Mouse (Mus musculus) stomach, embryonic 16.5 days (tissue): ENCODE data around the gene Diras1. TPM values are rescaled to one million over a fixed set of nuclear protein-coding genes. Genes with fewer than 3 reads are reported as not detected.

Experiments
- ATAC-seq: fragments of 200-750 bp; cut with Nextera tagmentation; 2 replicates; pipeline ENCODE4 v1.8.0; 2017; ENCODE audit warnings: moderate number of reproducible peaks, moderate TSS enrichment; ENCODE audit not compliant: insufficient read depth, low FRiP score
- H3K27ac ChIP-seq: fragments of 300-500 bp; sonication (generic); 2 replicates; pipeline ENCODE4 v1.5.1; 2014; ENCODE audit warnings: low read length
- H3K27me3 ChIP-seq: fragments of 300-500 bp; sonication (generic); 2 replicates; pipeline ENCODE4 v1.6.1; 2014; ENCODE audit warnings: low read length, control low read depth, mixed read lengths; ENCODE audit not compliant: control insufficient read depth, insufficient read depth
- H3K36me3 ChIP-seq: fragments of 300-500 bp; sonication (generic); 2 replicates; pipeline ENCODE4 v1.6.1; 2014; ENCODE audit warnings: low read length; ENCODE audit not compliant: control insufficient read depth, insufficient read depth
- H3K4me1 ChIP-seq: fragments of 300-500 bp; sonication (generic); 2 replicates; pipeline ENCODE4 v1.6.1; 2014; ENCODE audit warnings: low read length, control low read depth, mixed read lengths; ENCODE audit not compliant: control insufficient read depth, insufficient read depth
- H3K4me2 ChIP-seq: fragments of 300-500 bp; sonication (generic); 2 replicates; pipeline ENCODE4 v1.6.1; 2014; ENCODE audit warnings: low read depth, low read length, mixed read lengths
- H3K4me3 ChIP-seq: fragments of 300-500 bp; sonication (generic); replicated peaks from 2 replicates; pipeline ENCODE4 v1.5.1; 2014; ENCODE audit warnings: mild to moderate bottlenecking, low read length
- H3K9ac ChIP-seq: fragments of 300-500 bp; sonication (generic); 2 replicates; pipeline ENCODE4 v1.6.1; 2014; ENCODE audit warnings: low read length
- H3K9me3 ChIP-seq: fragments of 300-500 bp; sonication (generic); replicated peaks from 2 replicates; pipeline ENCODE4 v1.6.1; 2016; ENCODE audit warnings: low read length, control low read depth; ENCODE audit not compliant: control insufficient read depth
- WGBS: fragments of 180-500 bp; shearing (Covaris S2); extraction: QIAGEN DNeasy Blood & Tissue Kit; methylation state at CpG from one replicate; pipeline ENCODE4 v1.1.7; 2014; 5-methylcytosine and 5-hydroxymethylcytosine counted together
- polyA plus RNA-seq: library from polyadenylated mRNA; unstranded; fragments of >200 nt; fragmentation: Nextera tagmentation; extraction: Ambion mirVana; gene quantifications from 2 replicates; pipeline ENCODE4 v1.2.1, GENCODE M21; 2015

Diras1 gene
- polyA plus RNA-seq, 1 experiment from 2014 or later, result 0.49 TPM

- no peak overlapping the region for H3K4me3 ChIP-seq
- H3K9me3 ChIP-seq, result no peaks in the 10 kb centered on the region
- H3K4me2 ChIP-seq, result no peak overlapping the region
- no peak for ATAC-seq
- H3K27ac ChIP-seq, result no peak overlapping the region; the same call in 1 of the 2 replicates
- H3K27me3 ChIP-seq, result no peaks in the 10 kb centered on the region
- H3K4me1 ChIP-seq, result peaks cover 7% of the 10 kb centered on the region
- no peaks in the 10 kb centered on the region for H3K36me3 ChIP-seq
- WGBS, result 33% methylated on average over 11 of the region's 11 CpGs
- no peak overlapping the region for H3K9ac ChIP-seq
These were observed 53.1 kb downstream of the Diras1 start for GRCm38 (mm10) chr10:80972071-80972987.

GRCm38 (mm10) chr10:80971533-80971932 is 53.9 kb downstream of the Diras1 start:
- H3K4me2 ChIP-seq, result no peak overlapping the region
- no peak overlapping the region for H3K9ac ChIP-seq
- 59% methylated on average over 15 of the region's 15 CpGs for WGBS
- no peak overlapping the region for H3K4me3 ChIP-seq
- H3K36me3 ChIP-seq, result no peaks in the 10 kb centered on the region
- peaks cover 14% of the 10 kb centered on the region for H3K4me1 ChIP-seq
- no peaks in the 10 kb centered on the region for H3K27me3 ChIP-seq
- no peak overlapping the region for H3K27ac ChIP-seq
- no peaks in the 10 kb centered on the region for H3K9me3 ChIP-seq
- peak; percentile 42; the same call in 1 of the 2 replicates for ATAC-seq

- Histone ChIP-seq H3K9me3 (no peaks in the 10 kb centered on the region), H3K36me3 (no peaks in the 10 kb centered on the region), H3K9ac (no peak overlapping the region), H3K4me3 (no peak overlapping the region), H3K27me3 (no peaks in the 10 kb centered on the region), H3K4me1 (peaks cover 14% of the 10 kb centered on the region), H3K4me2 (no peak overlapping the region), H3K27ac (no peak overlapping the region)
- WGBS, result 84% methylated on average over 8 of the region's 8 CpGs
- ATAC-seq, result no peak
These were observed 55.3 kb downstream of the Diras1 start for GRCm38 (mm10) chr10:80970159-80970558.

Other genes starting within 250 kb of the Diras1 start
- 51.3 and 53.7 TPM in 2 replicates for gene Sf3a2, start 227.5 kb downstream of the Diras1 start, polyA plus RNA-seq
- gene Plekhj1, start 227.0 kb downstream of the Diras1 start, polyA plus RNA-seq, result 102 and 114 TPM in 2 replicates
- gene Amh, start 220.4 kb downstream of the Diras1 start, polyA plus RNA-seq, result not detected in 2 replicates
- 0.65 and 8.4 TPM in 2 replicates for gene Jsrp1, start 212.2 kb downstream of the Diras1 start, polyA plus RNA-seq
- gene Oaz1, start 199.0 kb downstream of the Diras1 start, polyA plus RNA-seq, result 1,560 and 1,582 TPM in 2 replicates
- 0.05 and 0.12 TPM in 2 replicates for gene Lingo3, start 181.6 kb downstream of the Diras1 start, polyA plus RNA-seq
- gene Lsm7, start 170.5 kb downstream of the Diras1 start, polyA plus RNA-seq, result 192 and 210 TPM in 2 replicates
- gene Sppl2b, start 170.4 kb downstream of the Diras1 start, polyA plus RNA-seq, result 40.0 and 42.7 TPM in 2 replicates
- 0.06 TPM in 1 of 2 replicates, not detected in the other for gene Tmprss9, start 153.8 kb downstream of the Diras1 start, polyA plus RNA-seq
- gene Timm13, start 124.7 kb downstream of the Diras1 start, polyA plus RNA-seq, result 288 and 309 TPM in 2 replicates
- gene Lmnb2, start 107.4 kb downstream of the Diras1 start, polyA plus RNA-seq, result 43.4 and 43.9 TPM in 2 replicates
- gene Gadd45b, start 95.6 kb downstream of the Diras1 start, polyA plus RNA-seq, result 34.8 and 40.9 TPM in 2 replicates
- gene Gng7, start 10.7 kb downstream of the Diras1 start, polyA plus RNA-seq, result 5.2 and 6.1 TPM in 2 replicates
- gene Slc39a3, start 11.8 kb upstream of the Diras1 start, polyA plus RNA-seq, result 18.2 and 20.9 TPM in 2 replicates
- gene Sgta, start 34.5 kb upstream of the Diras1 start, polyA plus RNA-seq, result 163 and 167 TPM in 2 replicates
- 55.4 and 64.4 TPM in 2 replicates for gene Thop1, start 44.4 kb upstream of the Diras1 start, polyA plus RNA-seq
- 14.5 and 18.9 TPM in 2 replicates for gene Creb3l3, start 73.2 kb upstream of the Diras1 start, polyA plus RNA-seq
- gene Map2k2, start 80.3 kb upstream of the Diras1 start, polyA plus RNA-seq, result 143 and 145 TPM in 2 replicates
- gene Zbtb7a, start 109.6 kb upstream of the Diras1 start, polyA plus RNA-seq, result 36.6 and 47.4 TPM in 2 replicates
- 34.8 and 35.8 TPM in 2 replicates for gene Pias4, start 142.3 kb upstream of the Diras1 start, polyA plus RNA-seq
- gene Eef2, start 151.0 kb upstream of the Diras1 start, polyA plus RNA-seq, result 533 and 575 TPM in 2 replicates
- 30.5 and 32.4 TPM in 2 replicates for gene Dapk3, start 157.3 kb upstream of the Diras1 start, polyA plus RNA-seq
- gene 4930442H23Rik, start 158.2 kb upstream of the Diras1 start, polyA plus RNA-seq, result not detected in 2 replicates
- gene Nmrk2, start 176.4 kb upstream of the Diras1 start, polyA plus RNA-seq, result 0.57 TPM in 1 of 2 replicates, not detected in the other
- gene Atcay, start 205.2 kb upstream of the Diras1 start, polyA plus RNA-seq, result 1.5 TPM in 2 replicates
- 5.3 and 5.9 TPM in 2 replicates for gene Zfr2, start 207.5 kb upstream of the Diras1 start, polyA plus RNA-seq
- gene Matk, start 227.3 kb upstream of the Diras1 start, polyA plus RNA-seq, result 3.6 and 4.2 TPM in 2 replicates
- 197 and 220 TPM in 2 replicates for gene Mrpl54, start 241.3 kb upstream of the Diras1 start, polyA plus RNA-seq
- gene Apba3, start 241.3 kb upstream of the Diras1 start, polyA plus RNA-seq, result 61.6 and 66.9 TPM in 2 replicates